Mouse (Mus musculus): ENCODE measurements at regions not wholly inside any gene's neighbourhood (a gene's known extent, or its start where the extent isn't known, plus 50 kb on each side); places are given as distances from the start of the nearest gene placed in this dataset.

GRCm38 (mm10) chr19:27576478-27576877, 146.9 kb upstream of the Pum3 start:
- TF ChIP-seq CTCF (IDR thresholded peaks at IDR 0.05; ENCODE audit: extremely low read depth, insufficient read length, insufficient replicate concordance, low read depth, low read length) (no peak), POLR2A (IDR thresholded peaks at IDR 0.05; ENCODE audit: low read depth, low read length) (no peak)
